In genomic region chr11:16696787-16697186, GRCm38 (mm10) we compare ENCODE assay signal across 24 mouse cellular contexts. TPM values are rescaled to one million over a fixed set of nuclear protein-coding genes. Genes with fewer than 3 reads are reported as not detected.
"Had no signal": no experiment of that assay in that cellular context is flagged by ENCODE, and none has a peak within 500 bp of the region (broad histone marks: within the 10 kb centered on the region; RNA-seq: fewer than 3 reads in every experiment).

No protein-coding gene starts in this region.

- ATAC-seq: forebrain, embryonic 16.5 days; hindbrain, postnatal 0 days; liver, embryonic 12.5 days had no signal

- H3K27me3 ChIP-seq: heart, embryonic 13.5 days; heart, embryonic 15.5 days; hindbrain, embryonic 13.5 days; hindbrain, embryonic 15.5 days; limb, embryonic 15.5 days; liver, embryonic 12.5 days had no signal

- H3K4me1 ChIP-seq: heart, embryonic 10.5 days; heart, embryonic 13.5 days; heart, embryonic 15.5 days; hindbrain, embryonic 13.5 days; hindbrain, embryonic 15.5 days; limb, embryonic 15.5 days; liver, embryonic 12.5 days had no signal

- H3K4me3 ChIP-seq: gastrocnemius, adult 2 months; heart, embryonic 10.5 days; heart, embryonic 13.5 days; heart, embryonic 15.5 days; hindbrain, embryonic 13.5 days; hindbrain, embryonic 15.5 days; layer of hippocampus, adult 2 months; left cerebral cortex, adult 2 months; limb, embryonic 13.5 days; limb, embryonic 15.5 days; liver, embryonic 12.5 days had no signal

- H3K36me3 ChIP-seq: heart, embryonic 10.5 days; heart, embryonic 13.5 days; heart, embryonic 15.5 days; hindbrain, embryonic 13.5 days; hindbrain, embryonic 15.5 days; limb, embryonic 13.5 days; limb, embryonic 15.5 days; liver, embryonic 12.5 days had no signal

- H3K27ac ChIP-seq: gastrocnemius, adult 2 months; heart, embryonic 10.5 days; heart, embryonic 13.5 days; heart, embryonic 15.5 days; hindbrain, embryonic 13.5 days; hindbrain, embryonic 15.5 days; hindbrain, postnatal 0 days; layer of hippocampus, adult 2 months; left cerebral cortex, adult 2 months; limb, embryonic 13.5 days; limb, embryonic 15.5 days; liver, embryonic 12.5 days; liver, embryonic 14.5 days had no signal

- H3K9ac ChIP-seq: heart, embryonic 13.5 days; heart, embryonic 15.5 days; hindbrain, embryonic 13.5 days; hindbrain, embryonic 15.5 days; limb, embryonic 13.5 days; limb, embryonic 15.5 days; liver, embryonic 12.5 days; liver, embryonic 14.5 days had no signal

- DNase-seq: gastrocnemius, adult 2 months; gastrocnemius, postnatal 10 days; gastrocnemius, postnatal 25 days; heart, postnatal 14 days; heart, postnatal 36 days; kidney, postnatal 10 days; kidney, postnatal 25 days; kidney, postnatal 4 days; left cerebral cortex, postnatal 4 days had no signal

RNA-seq across cellular contexts. Expression of gene Egfr, which starts 55.2 kb away (rescaled TPM):
- total RNA-seq: granulocyte monocyte progenitor cell, adult 5-6 weeks; hematopoietic stem cell, adult 5-6 weeks had no signal
